Mouse (Mus musculus) MEL (cell line): ENCODE results near the gene Cib4.

Experiments
- GATA1 ChIP-seq: IDR thresholded peaks from 2 replicates; pipeline ENCODE4 v1.6.1; 2011; ENCODE audit warnings: low read depth, low read length, improper control_type of control experiment
- TBP ChIP-seq: IDR thresholded peaks from 2 replicates; pipeline ENCODE4 v1.8.0; 2011; ENCODE audit warnings: low read depth, low read length, improper control_type of control experiment

DNA sequence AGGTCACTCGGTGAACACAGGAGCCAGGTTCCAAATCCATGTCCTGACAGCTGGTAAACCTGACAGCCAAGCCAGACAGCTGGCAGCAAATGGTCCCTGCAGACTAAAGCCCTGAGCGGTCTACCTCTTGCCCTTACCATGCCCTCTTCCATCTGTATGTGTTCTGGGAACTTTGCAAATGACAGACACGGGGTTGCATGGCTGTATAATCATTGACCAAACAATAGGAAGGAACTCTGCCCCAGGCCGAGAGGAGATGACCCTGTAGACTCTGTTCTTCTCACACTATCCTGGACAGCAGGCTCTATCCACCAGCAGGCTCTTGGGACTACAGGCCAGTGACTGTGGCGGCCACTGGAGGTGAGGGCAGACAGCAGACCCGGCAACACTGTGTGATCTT is 11.0 kb downstream of the Cib4 start:
- TF ChIP-seq GATA1 (no peak), TBP (no peak)
